Mouse (Mus musculus): Measurements from ENCODE around the gene Mif4gd. TPM values are rescaled to one million over a fixed set of nuclear protein-coding genes. Genes with fewer than 3 reads are reported as not detected.

The Mif4gd gene
- total and polyA plus RNA-seq, 3 experiments: 32.4 to 49.9 (median 43.6) TPM

GRCm38 (mm10) chr11:115612059-115612409 is 735 bp downstream of the Mif4gd start:
- peak overlapping the region; percentile 85 for H3K4me3 ChIP-seq (ENCODE audit: low read depth, low read length)
- H3K27me3 ChIP-seq (ENCODE audit: insufficient read depth, low read length): no peaks in the 10 kb centered on the region
- H3K9me3 ChIP-seq (replicated peaks): no peaks in the 10 kb centered on the region
- ATAC-seq (ENCODE audit: extremely low read depth, insufficient number of reproducible peaks, low FRiP score, poor library complexity, severe bottlenecking) (no peak), DNase-seq (ENCODE audit: low spot score) (peak; percentile 20)
- peaks cover 79% of the 10 kb centered on the region for H3K36me3 ChIP-seq (replicated peaks)
- no peak for TF ChIP-seq TAL1 (conservative IDR thresholded peaks at IDR 0.05; ENCODE audit: low read depth, low read length)
- TF ChIP-seq GATA1 (IDR thresholded peaks at IDR 0.05; ENCODE audit: borderline replicate concordance, low read length): no peak
- no peak for TF ChIP-seq CTCF (IDR thresholded peaks at IDR 0.05; ENCODE audit: low read depth, low read length)
- no peak for TF ChIP-seq POLR2AphosphoS5 (IDR thresholded peaks at IDR 0.05; ENCODE audit: insufficient replicate concordance, low read depth, low read length)
- no peak for TF ChIP-seq GATA2 (IDR thresholded peaks at IDR 0.05; ENCODE audit: borderline replicate concordance, low read depth, low read length)
- H3K4me1 ChIP-seq (ENCODE audit: insufficient read depth, low read depth, low read length): peaks cover 65% of the 10 kb centered on the region

GRCm38 (mm10) chr11:115611173-115611572 is 1.6 kb downstream of the Mif4gd start:
- no peak for TF ChIP-seq GATA2 (IDR thresholded peaks at IDR 0.05; ENCODE audit: borderline replicate concordance, low read depth, low read length)
- no peak for TF ChIP-seq GATA1 (IDR thresholded peaks at IDR 0.05; ENCODE audit: borderline replicate concordance, low read length)
- TF ChIP-seq POLR2AphosphoS5 (IDR thresholded peaks at IDR 0.05; ENCODE audit: insufficient replicate concordance, low read depth, low read length): no peak
- no peak for TF ChIP-seq CTCF (IDR thresholded peaks at IDR 0.05; ENCODE audit: low read depth, low read length)
- TF ChIP-seq TAL1 (conservative IDR thresholded peaks at IDR 0.05; ENCODE audit: low read depth, low read length): no peak
- Histone ChIP-seq H3K4me3 (ENCODE audit: low read depth, low read length) (no peak overlapping the region), H3K27me3 (ENCODE audit: insufficient read depth, low read length) (no peaks in the 10 kb centered on the region), H3K4me1 (ENCODE audit: insufficient read depth, low read depth, low read length) (peaks cover 73% of the 10 kb centered on the region), H3K36me3 (replicated peaks) (peaks cover 79% of the 10 kb centered on the region), H3K9me3 (replicated peaks) (no peaks in the 10 kb centered on the region)
- DNase-seq (ENCODE audit: low spot score) (no peak), ATAC-seq (ENCODE audit: extremely low read depth, insufficient number of reproducible peaks, low FRiP score, poor library complexity, severe bottlenecking) (no peak)

- TF ChIP-seq CTCF (IDR thresholded peaks at IDR 0.05; ENCODE audit: low read depth, low read length) (no peak), GATA2 (IDR thresholded peaks at IDR 0.05; ENCODE audit: borderline replicate concordance, low read depth, low read length) (no peak), GATA1 (IDR thresholded peaks at IDR 0.05; ENCODE audit: borderline replicate concordance, low read length) (no peak), TAL1 (conservative IDR thresholded peaks at IDR 0.05; ENCODE audit: low read depth, low read length) (no peak), POLR2AphosphoS5 (IDR thresholded peaks at IDR 0.05; ENCODE audit: insufficient replicate concordance, low read depth, low read length) (no peak)
- H3K4me3 ChIP-seq (ENCODE audit: low read depth, low read length): peak overlapping the region; percentile 25; the same call in 1 of the 2 replicates
- H3K4me1 ChIP-seq (ENCODE audit: insufficient read depth, low read depth, low read length): peaks cover 85% of the 10 kb centered on the region
- no peak for DNase-seq (ENCODE audit: low spot score)
- H3K36me3 ChIP-seq (replicated peaks): peaks cover 79% of the 10 kb centered on the region
- no peaks in the 10 kb centered on the region for H3K27me3 ChIP-seq (ENCODE audit: insufficient read depth, low read length)
- H3K9me3 ChIP-seq (replicated peaks): no peaks in the 10 kb centered on the region
- ATAC-seq (ENCODE audit: extremely low read depth, insufficient number of reproducible peaks, low FRiP score, poor library complexity, severe bottlenecking): no peak
Measured at GRCm38 (mm10) chr11:115609576-115609975, 3.2 kb downstream of the Mif4gd start.

DNA sequence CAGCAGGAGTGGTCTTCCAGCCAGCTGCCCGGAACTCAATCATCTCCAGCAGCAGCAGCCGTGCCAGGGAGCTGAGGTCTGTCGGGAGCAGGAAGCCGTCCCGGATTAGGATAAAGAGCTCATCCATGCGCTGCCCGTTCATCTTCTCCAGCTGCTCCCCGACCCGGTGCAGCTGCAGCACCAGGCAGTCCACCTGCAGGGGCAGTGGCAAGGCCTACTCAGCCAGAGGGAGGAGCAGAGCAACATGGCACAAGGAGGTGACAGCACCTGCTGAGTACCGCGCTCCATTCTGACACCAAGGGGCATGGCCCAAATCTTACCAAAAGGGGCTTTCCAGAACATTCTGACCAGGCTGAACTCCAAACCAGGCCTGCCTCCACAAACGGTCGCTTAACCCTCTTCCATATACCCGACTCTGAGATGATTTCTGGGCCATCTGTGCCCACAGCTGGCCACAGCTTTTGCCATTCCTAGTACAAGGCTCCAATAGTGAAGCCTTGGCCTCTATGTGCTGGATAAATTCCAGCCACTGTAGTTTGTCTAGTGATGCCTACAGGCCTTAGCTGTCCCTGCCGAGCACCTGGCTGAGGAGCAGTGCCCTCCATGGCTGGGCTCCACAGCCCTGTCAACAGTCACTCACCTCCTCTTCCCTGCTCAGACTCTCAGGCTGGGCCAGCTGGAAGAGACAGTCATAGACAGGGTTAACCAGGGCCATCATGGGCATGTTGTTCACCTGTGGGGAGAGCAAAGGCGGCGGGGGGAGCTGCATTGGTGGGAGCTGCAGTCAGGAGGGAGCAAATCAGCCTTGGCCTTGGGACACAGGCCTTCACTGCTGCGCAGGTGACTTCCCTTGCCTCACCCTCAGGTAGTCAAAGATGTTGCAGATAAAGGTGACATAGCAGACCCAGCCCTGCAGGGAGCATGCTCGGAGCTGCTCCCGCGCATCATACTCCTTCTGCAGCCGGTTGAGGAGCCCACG is 4.1 kb downstream of the Mif4gd start:
- H3K36me3 ChIP-seq (replicated peaks): peaks cover 71% of the 10 kb centered on the region

GRCm38 (mm10) chr11:115606733-115607132 is 6.0 kb downstream of the Mif4gd start:
- Histone ChIP-seq H3K27me3 (ENCODE audit: insufficient read depth, low read length) (no peaks in the 10 kb centered on the region), H3K4me1 (ENCODE audit: insufficient read depth, low read depth, low read length) (peaks cover 74% of the 10 kb centered on the region), H3K4me3 (ENCODE audit: low read depth, low read length) (no peak overlapping the region), H3K9me3 (replicated peaks) (no peaks in the 10 kb centered on the region), H3K36me3 (replicated peaks) (peaks cover 78% of the 10 kb centered on the region)
- no peak for ATAC-seq (ENCODE audit: extremely low read depth, insufficient number of reproducible peaks, low FRiP score, poor library complexity, severe bottlenecking)
- DNase-seq (ENCODE audit: low spot score): no peak
- TF ChIP-seq GATA2 (IDR thresholded peaks at IDR 0.05; ENCODE audit: borderline replicate concordance, low read depth, low read length): no peak
- TF ChIP-seq GATA1 (IDR thresholded peaks at IDR 0.05; ENCODE audit: borderline replicate concordance, low read length): no peak
- TF ChIP-seq CTCF (IDR thresholded peaks at IDR 0.05; ENCODE audit: low read depth, low read length): no peak
- no peak for TF ChIP-seq TAL1 (conservative IDR thresholded peaks at IDR 0.05; ENCODE audit: low read depth, low read length)
- no peak for TF ChIP-seq POLR2AphosphoS5 (IDR thresholded peaks at IDR 0.05; ENCODE audit: insufficient replicate concordance, low read depth, low read length)

More for the DNA sequence above, 4.1 kb downstream of the Mif4gd start:
- Histone ChIP-seq H3K4me1 (ENCODE audit: insufficient read depth, low read depth, low read length) (peaks cover 79% of the 10 kb centered on the region), H3K9me3 (replicated peaks) (no peaks in the 10 kb centered on the region), H3K4me3 (ENCODE audit: low read depth, low read length) (peak overlapping the region; percentile 25; the same call in 1 of the 2 replicates), H3K27me3 (ENCODE audit: insufficient read depth, low read length) (no peaks in the 10 kb centered on the region)
- TF ChIP-seq GATA2 (IDR thresholded peaks at IDR 0.05; ENCODE audit: borderline replicate concordance, low read depth, low read length): no peak
- no peak for TF ChIP-seq TAL1 (conservative IDR thresholded peaks at IDR 0.05; ENCODE audit: low read depth, low read length)
- TF ChIP-seq GATA1 (IDR thresholded peaks at IDR 0.05; ENCODE audit: borderline replicate concordance, low read length): no peak
- TF ChIP-seq POLR2AphosphoS5 (IDR thresholded peaks at IDR 0.05; ENCODE audit: insufficient replicate concordance, low read depth, low read length): no peak
- no peak for TF ChIP-seq CTCF (IDR thresholded peaks at IDR 0.05; ENCODE audit: low read depth, low read length)
- ATAC-seq (ENCODE audit: extremely low read depth, insufficient number of reproducible peaks, low FRiP score, poor library complexity, severe bottlenecking): no peak
- DNase-seq (ENCODE audit: low spot score): no peak

DNA sequence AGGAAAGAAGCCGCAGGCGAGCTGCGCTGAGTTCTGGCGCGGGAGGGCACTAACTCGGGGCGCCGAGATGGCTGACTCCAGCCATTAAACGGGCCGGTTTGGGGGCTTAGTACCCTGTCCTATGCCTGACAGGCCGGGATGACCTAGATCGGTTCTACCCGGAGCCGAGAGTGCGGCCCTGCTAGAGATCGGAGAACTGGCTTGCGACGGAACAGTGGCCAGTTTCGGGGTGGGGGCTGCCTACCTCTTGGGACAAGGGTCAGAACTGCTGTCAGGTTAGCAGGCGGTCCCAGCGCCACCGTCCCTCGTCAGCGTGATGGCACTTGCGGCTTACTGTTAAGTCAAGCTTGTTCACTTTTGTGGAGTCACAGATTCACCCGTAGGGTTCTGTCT is 8.5 kb downstream of the Mif4gd start:
- peak; percentile 27 for DNase-seq (ENCODE audit: low spot score)
- no peaks in the 10 kb centered on the region for H3K9me3 ChIP-seq (replicated peaks)
- H3K36me3 ChIP-seq (replicated peaks): peaks cover 79% of the 10 kb centered on the region
- TF ChIP-seq TAL1 (conservative IDR thresholded peaks at IDR 0.05; ENCODE audit: low read depth, low read length) (no peak), GATA1 (IDR thresholded peaks at IDR 0.05; ENCODE audit: borderline replicate concordance, low read length) (no peak), GATA2 (IDR thresholded peaks at IDR 0.05; ENCODE audit: borderline replicate concordance, low read depth, low read length) (no peak), CTCF (IDR thresholded peaks at IDR 0.05; ENCODE audit: low read depth, low read length) (no peak), POLR2AphosphoS5 (IDR thresholded peaks at IDR 0.05; ENCODE audit: insufficient replicate concordance, low read depth, low read length) (no peak)
- no peaks in the 10 kb centered on the region for H3K27me3 ChIP-seq (ENCODE audit: insufficient read depth, low read length)
- no peak for ATAC-seq (ENCODE audit: extremely low read depth, insufficient number of reproducible peaks, low FRiP score, poor library complexity, severe bottlenecking)
- peaks cover 78% of the 10 kb centered on the region for H3K4me1 ChIP-seq (ENCODE audit: insufficient read depth, low read depth, low read length)
- peak overlapping the region; percentile 97 for H3K4me3 ChIP-seq (ENCODE audit: low read depth, low read length)

Measured in G1E (cell line).